Mouse (Mus musculus) spleen, postnatal 4 days (tissue): ENCODE results near the gene Cabp2.
"Not testable (repeated sequence)": the region's sequence is repeated elsewhere in the genome, so short reads cannot be mapped to it uniquely, and the experiment has no call there.

Source experiments
- DNase-seq, 2 experiments: peaks; one replicate each; pipeline ENCODE4 v3.0.0; 2022; ENCODE audit warnings: low spot score in 2 of 2

The Cabp2 gene

GRCm38 (mm10) chr19:4081394-4081793 is at the start of gene Cabp2:
Gene Cabp2, plus strand, starts transcription at chr19:4081578.
- DNase-seq, result peak; percentile 12 to 63

GRCm38 (mm10) chr19:4032668-4033067 is 48.7 kb upstream of the Cabp2 start:
- no peak for DNase-seq

GRCm38 (mm10) chr19:4033298-4033697 is 48.1 kb upstream of the Cabp2 start:
- no peak for DNase-seq

- no peak for DNase-seq
Observed at GRCm38 (mm10) chr19:4033742-4034141, 47.6 kb upstream of the Cabp2 start.

GRCm38 (mm10) chr19:4036327-4037045 is 44.9 kb upstream of the Cabp2 start:
- no peak for DNase-seq

- DNase-seq, result not testable (repeated sequence)
Observed at GRCm38 (mm10) chr19:4037154-4037787, 44.1 kb upstream of the Cabp2 start.

GRCm38 (mm10) chr19:4037788-4038232 is 43.6 kb upstream of the Cabp2 start, which contains the start of gene Gstp1:
Gene Gstp1, minus strand, starts transcription at chr19:4037985.
- DNase-seq, result peak; percentile 81 to 89

- DNase-seq, result not testable (repeated sequence)
Observed at GRCm38 (mm10) chr19:4040941-4041340, 40.4 kb upstream of the Cabp2 start.

- DNase-seq, result not testable (repeated sequence)
Observed at GRCm38 (mm10) chr19:4041500-4041899, 39.9 kb upstream of the Cabp2 start.

GRCm38 (mm10) chr19:4042124-4042523 is 39.3 kb upstream of the Cabp2 start:
- DNase-seq, result peak in 1 of 2 experiments; percentile 23

- not testable (repeated sequence) for DNase-seq
Observed at GRCm38 (mm10) chr19:4044109-4044508, 37.3 kb upstream of the Cabp2 start.

- peak; percentile 66 to 75 for DNase-seq
Observed at GRCm38 (mm10) chr19:4045966-4046865, 35.2 kb upstream of the Cabp2 start, which contains the start of gene Gstp2. Gene Gstp2, minus strand, starts transcription at chr19:4046023.

- DNase-seq, result peak in 1 of 2 experiments; percentile 54
Observed at GRCm38 (mm10) chr19:4046866-4047254, 34.5 kb upstream of the Cabp2 start.

GRCm38 (mm10) chr19:4047859-4048258 is 33.5 kb upstream of the Cabp2 start:
- peak; percentile 85 to 96 for DNase-seq

- DNase-seq, result not testable (repeated sequence)
Observed at GRCm38 (mm10) chr19:4049069-4049468, 32.3 kb upstream of the Cabp2 start.

- peak in 1 of 2 experiments; percentile 35 for DNase-seq
Observed at GRCm38 (mm10) chr19:4051016-4051415, 30.4 kb upstream of the Cabp2 start.

GRCm38 (mm10) chr19:4051741-4052515 is 29.4 kb upstream of the Cabp2 start:
- peak; percentile 75 to 94 for DNase-seq

- peak in 1 of 2 experiments; percentile 60 for DNase-seq
Observed at GRCm38 (mm10) chr19:4052516-4053030, 28.8 kb upstream of the Cabp2 start.

- no peak for DNase-seq
Observed at GRCm38 (mm10) chr19:4054613-4055012, 26.8 kb upstream of the Cabp2 start.

- DNase-seq, result no peak
Observed at GRCm38 (mm10) chr19:4055216-4055946, 26.0 kb upstream of the Cabp2 start.
